Mouse (Mus musculus) forebrain, postnatal 0 days (tissue): ENCODE measurements around the gene Tmem171. TPM values are rescaled to one million over a fixed set of nuclear protein-coding genes. Genes with fewer than 3 reads are reported as not detected.

Experiments used
- ATAC-seq: fragments of 200-750 bp; cut with Nextera tagmentation; 2 replicates; pipeline ENCODE4 v1.8.0; 2017; ENCODE audit warnings: mild to moderate bottlenecking, moderate library complexity
- DNase-seq: peaks from one replicate; pipeline ENCODE4 v3.0.0-alpha.2; 2015
- H3K27ac ChIP-seq: fragments of 300-500 bp; sonication (generic); 2 replicates; pipeline ENCODE4 v1.5.1; 2014; ENCODE audit warnings: low read depth, mild to moderate bottlenecking, antibody characterized with exemption, low read length, moderate library complexity, mixed read lengths
- H3K27me3 ChIP-seq: fragments of 300-500 bp; sonication (generic); 2 replicates; pipeline ENCODE4 v1.6.1; 2014; ENCODE audit warnings: mild to moderate bottlenecking, low read length, mixed read lengths; ENCODE audit not compliant: insufficient read depth
- H3K36me3 ChIP-seq: fragments of 300-500 bp; sonication (generic); 2 replicates; pipeline ENCODE4 v1.6.1; 2014; ENCODE audit warnings: mild to moderate bottlenecking, moderate library complexity; ENCODE audit not compliant: insufficient read depth
- H3K4me1 ChIP-seq: fragments of 300-500 bp; sonication (generic); 2 replicates; pipeline ENCODE4 v1.6.1; 2014; ENCODE audit warnings: antibody characterized with exemption; ENCODE audit not compliant: insufficient read depth
- H3K4me2 ChIP-seq: fragments of 300-500 bp; sonication (generic); 2 replicates; pipeline ENCODE4 v1.6.1; 2014; ENCODE audit warnings: low read depth, mild to moderate bottlenecking, moderate library complexity
- H3K4me3 ChIP-seq: fragments of 300-500 bp; sonication (generic); 2 replicates; pipeline ENCODE4 v1.5.1; 2014; ENCODE audit warnings: low read depth, low read length, mixed read lengths
- H3K9ac ChIP-seq: fragments of 300-500 bp; sonication (generic); 2 replicates; pipeline ENCODE4 v1.6.1; 2014; ENCODE audit warnings: mild to moderate bottlenecking
- H3K9me3 ChIP-seq: fragments of 300-500 bp; sonication (generic); 2 replicates; pipeline ENCODE4 v1.6.1; 2016; ENCODE audit warnings: low read length
- CTCF ChIP-seq: sonication (generic); IDR thresholded peaks from 2 replicates; pipeline ENCODE4 v1.5.1; 2016; ENCODE audit warnings: antibody characterized with exemption, control low read depth, low read depth
- WGBS: fragments of 180-500 bp; shearing (Covaris S2); extraction: QIAGEN DNeasy Blood & Tissue Kit; methylation state at CpG from one replicate; pipeline ENCODE4 v1.1.7; 2014; 5-methylcytosine and 5-hydroxymethylcytosine counted together
- polyA plus RNA-seq: library from polyadenylated mRNA; unstranded; fragments of >200 nt; fragmentation: Nextera tagmentation; extraction: Ambion mirVana; gene quantifications from 2 replicates; pipeline ENCODE4 v1.2.1, GENCODE M21; 2015
- total RNA-seq: library from RNA; depleted of rRNA; stranded (reverse); fragments of >200 nt; gene quantifications from 2 replicates; pipeline ENCODE4 v1.2.3, GENCODE M21; 2014; rRNA removed

The Tmem171 gene
- total and polyA plus RNA-seq, 2 experiments from 2014 or later, result not detected

- no peak overlapping the region for H3K4me3 ChIP-seq
- 80% methylated on average over 17 of the region's 17 CpGs for WGBS
- H3K27ac ChIP-seq, result no peak overlapping the region
- DNase-seq, result no peak
- no peaks in the 10 kb centered on the region for H3K9me3 ChIP-seq
- H3K36me3 ChIP-seq, result no peaks in the 10 kb centered on the region
- H3K4me2 ChIP-seq, result no peak overlapping the region
- H3K4me1 ChIP-seq, result peaks cover 5% of the 10 kb centered on the region; the same call in 1 of the 2 replicates
- no peak overlapping the region for H3K9ac ChIP-seq
- no peak for TF ChIP-seq CTCF
- no peaks in the 10 kb centered on the region for H3K27me3 ChIP-seq
- ATAC-seq, result no peak
Measured at GRCm38 (mm10) chr13:98651228-98651977, 43.2 kb downstream of the Tmem171 start.

GRCm38 (mm10) chr13:98647775-98648568 is 46.7 kb downstream of the Tmem171 start:
- ATAC-seq (no peak), DNase-seq (no peak)
- Histone ChIP-seq H3K4me3 (no peak overlapping the region), H3K9me3 (no peaks in the 10 kb centered on the region), H3K27ac (no peak overlapping the region), H3K4me2 (no peak overlapping the region), H3K27me3 (no peaks in the 10 kb centered on the region), H3K4me1 (no peaks in the 10 kb centered on the region), H3K9ac (no peak overlapping the region), H3K36me3 (no peaks in the 10 kb centered on the region)
- 87% methylated on average over 22 of the region's 22 CpGs for WGBS
- no peak for TF ChIP-seq CTCF

- DNase-seq (no peak), ATAC-seq (no peak)
- TF ChIP-seq CTCF, result no peak
- no peaks in the 10 kb centered on the region for H3K27me3 ChIP-seq
- no peak overlapping the region for H3K27ac ChIP-seq
- 94% methylated on average over 5 of the region's 5 CpGs for WGBS
- H3K4me3 ChIP-seq, result no peak overlapping the region
- H3K9me3 ChIP-seq, result no peaks in the 10 kb centered on the region
- no peak overlapping the region for H3K9ac ChIP-seq
- H3K4me1 ChIP-seq, result no peaks in the 10 kb centered on the region
- H3K4me2 ChIP-seq, result no peak overlapping the region
- H3K36me3 ChIP-seq, result no peaks in the 10 kb centered on the region
Measured at GRCm38 (mm10) chr13:98638507-98639166, 56.0 kb downstream of the Tmem171 start.

- H3K4me2 ChIP-seq, result no peak within 1 kb of the TSS
- no peaks in the 10 kb centered on the region for H3K9me3 ChIP-seq
- no peak for DNase-seq
- TF ChIP-seq CTCF, result no peak
- H3K27me3 ChIP-seq, result no peaks in the 10 kb centered on the region
- H3K27ac ChIP-seq, result no peak within 1 kb of the TSS
- 92% methylated on average over 12 of the region's 12 CpGs for WGBS
- no peak for ATAC-seq
- H3K4me3 ChIP-seq, result no peak within 1 kb of the TSS
- H3K36me3 ChIP-seq, result no peaks in the 10 kb centered on the region
- no peaks in the 10 kb centered on the region for H3K4me1 ChIP-seq
- no peak within 1 kb of the TSS for H3K9ac ChIP-seq
Measured at GRCm38 (mm10) chr13:98637145-98637544, 57.5 kb downstream of the Tmem171 start, which contains the start of gene Tmem174. Tmem174 (minus strand) TSS chr13:98637410.

- H3K9ac ChIP-seq, result no peak overlapping the region
- H3K4me2 ChIP-seq, result no peak overlapping the region
- H3K27ac ChIP-seq, result no peak overlapping the region
- no peak overlapping the region for H3K4me3 ChIP-seq
- no peak for TF ChIP-seq CTCF
- no peaks in the 10 kb centered on the region for H3K4me1 ChIP-seq
- no peaks in the 10 kb centered on the region for H3K36me3 ChIP-seq
- WGBS, result 75% methylated on average over 18 of the region's 18 CpGs
- ATAC-seq (no peak), DNase-seq (no peak)
- no peaks in the 10 kb centered on the region for H3K27me3 ChIP-seq
- H3K9me3 ChIP-seq, result no peaks in the 10 kb centered on the region
Measured at GRCm38 (mm10) chr13:98636571-98636970, 58.1 kb downstream of the Tmem171 start.

Other genes starting within 250 kb of the Tmem171 start
- 0.69 TPM in 1 of 2 replicates, not detected in the other for gene Gm10320, start 202.8 kb downstream of the Tmem171 start, total RNA-seq
- 0.74 and 1.6 TPM in 2 replicates for gene Gm10320, start 202.8 kb downstream of the Tmem171 start, polyA plus RNA-seq
- 0.10 TPM in 1 of 2 replicates, not detected in the other for gene Tmem174, start 57.4 kb downstream of the Tmem171 start, total RNA-seq
- gene Tmem174, start 57.4 kb downstream of the Tmem171 start, polyA plus RNA-seq, result not detected in 2 replicates
- gene Fcho2, start 120.6 kb upstream of the Tmem171 start, total RNA-seq, result 19.9 and 25.1 TPM in 2 replicates
- gene Fcho2, start 120.6 kb upstream of the Tmem171 start, polyA plus RNA-seq, result 9.5 and 14.1 TPM in 2 replicates
- 70.6 and 73.5 TPM in 2 replicates for gene Tnpo1, start 231.6 kb upstream of the Tmem171 start, total RNA-seq
- 15.1 and 16.2 TPM in 2 replicates for gene Tnpo1, start 231.6 kb upstream of the Tmem171 start, polyA plus RNA-seq